Mouse (Mus musculus) large intestine, adult 2 months (tissue): Measurements from ENCODE around the gene Fadd. TPM values are rescaled to one million over a fixed set of nuclear protein-coding genes. Genes with fewer than 3 reads are reported as not detected.

Experiments
- DNase-seq: peaks from one replicate; pipeline ENCODE4 v3.0.0-alpha.2; 2012; ENCODE audit warnings: low read depth, low spot score
- WGBS: fragments of 180-500 bp; shearing (Covaris S2); methylation state at CpG from one replicate; pipeline ENCODE4 v1.1.7; 2018; 5-methylcytosine and 5-hydroxymethylcytosine counted together
- polyA plus RNA-seq: library from polyadenylated mRNA; depleted of rRNA; stranded (reverse); fragments of >200 nt; gene quantifications from 2 replicates; pipeline ENCODE4 v1.2.3, GENCODE M21; 2012; rRNA removed

The Fadd gene
- polyA plus RNA-seq = 15.3 and 15.6 TPM in 2 replicates

GRCm38 (mm10) chr7:144582284-144582980 is at the start of gene Fadd:
Fadd (minus strand) TSS chr7:144582463.
- WGBS = under 1% methylated on average over 34 of the region's 34 CpGs
- DNase-seq = peak; percentile 88

- DNase-seq = no peak
- WGBS = 78% methylated on average over 3 of the region's 3 CpGs
Measured at GRCm38 (mm10) chr7:144630622-144631021, 48.4 kb upstream of the Fadd start.

- 49% methylated on average over 3 of the region's 3 CpGs for WGBS
- no peak for DNase-seq
Measured at GRCm38 (mm10) chr7:144628334-144628915, 46.2 kb upstream of the Fadd start.

GRCm38 (mm10) chr7:144627606-144628333 is 45.5 kb upstream of the Fadd start:
- no peak for DNase-seq
- 84% methylated on average over 13 of the region's 13 CpGs for WGBS

GRCm38 (mm10) chr7:144626042-144626441 is 43.8 kb upstream of the Fadd start:
- 55% methylated on average over 2 of the region's 2 CpGs for WGBS
- DNase-seq = no peak

- DNase-seq = no peak
- WGBS = 69% methylated on average over 22 of the region's 22 CpGs
Measured at GRCm38 (mm10) chr7:144620721-144621681, 38.7 kb upstream of the Fadd start.

GRCm38 (mm10) chr7:144620315-144620714 is 38.1 kb upstream of the Fadd start:
- DNase-seq = no peak

- no peak for DNase-seq
- 73% methylated on average over 6 of the region's 6 CpGs for WGBS
Measured at GRCm38 (mm10) chr7:144615343-144615742, 33.1 kb upstream of the Fadd start.

GRCm38 (mm10) chr7:144612829-144613228 is 30.6 kb upstream of the Fadd start:
- 30% methylated on average over 4 of the region's 4 CpGs for WGBS
- no peak for DNase-seq

- DNase-seq = peak; percentile 79
- WGBS = 26% methylated on average over 4 of the region's 4 CpGs
Measured at GRCm38 (mm10) chr7:144612351-144612750, 30.1 kb upstream of the Fadd start.

- no peak for DNase-seq
- WGBS = 67% methylated on average over 16 of the region's 16 CpGs
Measured at GRCm38 (mm10) chr7:144611595-144611994, 29.3 kb upstream of the Fadd start.

GRCm38 (mm10) chr7:144609568-144609967 is 27.3 kb upstream of the Fadd start:
- no peak for DNase-seq
- WGBS = 86% methylated on average over 7 of the region's 7 CpGs

- 94% methylated on average over 15 of the region's 15 CpGs for WGBS
- DNase-seq = no peak
Measured at GRCm38 (mm10) chr7:144607862-144608261, 25.6 kb upstream of the Fadd start.

GRCm38 (mm10) chr7:144604735-144605134 is 22.5 kb upstream of the Fadd start:
- no peak for DNase-seq
- 14% methylated on average over 4 of the region's 4 CpGs for WGBS

GRCm38 (mm10) chr7:144604291-144604690 is 22.0 kb upstream of the Fadd start:
- no peak for DNase-seq
- 77% methylated on average over 2 of the region's 2 CpGs for WGBS

- WGBS = 86% methylated on average over 6 of the region's 6 CpGs
- DNase-seq = no peak
Measured at GRCm38 (mm10) chr7:144600333-144600900, 18.2 kb upstream of the Fadd start.

- no peak for DNase-seq
- WGBS = 92% methylated on average over 3 of the region's 3 CpGs
Measured at GRCm38 (mm10) chr7:144589508-144589907, 7.2 kb upstream of the Fadd start.

GRCm38 (mm10) chr7:144587291-144587690 is 5.0 kb upstream of the Fadd start:
- no peak for DNase-seq
- 45% methylated on average over 2 of the region's 2 CpGs for WGBS

GRCm38 (mm10) chr7:144585648-144586047 is 3.4 kb upstream of the Fadd start:
- 20% methylated on average over 6 of the region's 6 CpGs for WGBS
- DNase-seq = no peak
